Mouse (Mus musculus) cerebellum, adult (tissue): ENCODE measurements around the gene Shroom1.

ENCODE experiments used
- ATAC-seq: cut with Nextera tagmentation; 2 replicates; pipeline ENCODE4 v1.9.2; 2017; ENCODE audit warnings: mild to moderate bottlenecking, moderate library complexity, mixed read lengths; ENCODE audit not compliant: insufficient number of reproducible peaks, low FRiP score, low TSS enrichment

The Shroom1 gene

DNA sequence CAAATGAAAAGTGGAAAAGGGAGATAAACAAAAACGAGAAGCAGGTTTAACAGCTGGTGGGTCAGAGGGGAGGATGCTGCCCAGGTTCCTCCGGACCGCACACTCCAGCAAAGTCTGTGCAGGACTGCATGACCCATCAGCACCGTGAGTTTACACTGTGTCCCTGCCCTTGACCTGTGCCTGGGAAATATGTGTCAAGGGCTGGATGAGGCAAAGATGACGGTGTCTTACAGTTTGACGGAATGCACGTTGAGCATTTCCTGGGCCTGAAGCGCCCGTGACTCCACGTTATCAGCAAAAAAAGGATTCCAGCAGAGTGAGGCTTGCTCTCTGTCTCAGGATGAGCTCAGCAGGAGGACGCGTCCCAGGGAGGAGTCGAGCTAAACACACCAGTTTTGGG lies 11.4 kb upstream of the Shroom1 start:
- ATAC-seq = no peak

GRCm38 (mm10) chr11:53446183-53446582 lies 10.8 kb upstream of the Shroom1 start:
- ATAC-seq = no peak

DNA sequence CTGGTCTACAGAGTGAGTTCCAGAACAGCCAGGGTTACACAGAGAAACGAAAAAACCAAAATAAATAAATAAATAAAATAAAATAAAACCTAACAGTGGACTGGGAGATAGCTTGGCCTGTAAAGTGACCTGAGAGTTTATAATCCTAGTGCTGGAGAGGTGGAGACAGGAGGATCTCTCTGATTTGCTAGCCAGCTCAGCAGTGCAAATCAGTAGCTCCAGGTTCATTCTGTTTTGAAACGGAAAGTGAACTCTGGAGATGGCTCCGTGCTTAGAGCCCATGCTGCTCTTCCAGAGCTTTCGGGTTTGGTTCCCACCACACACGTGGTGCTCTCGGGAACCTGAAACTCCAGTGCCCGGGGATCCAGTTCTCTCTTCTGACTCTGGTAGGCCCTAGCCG lies 9.0 kb upstream of the Shroom1 start:
- no peak for ATAC-seq

- no peak for ATAC-seq
Measured at GRCm38 (mm10) chr11:53448529-53448928, 8.5 kb upstream of the Shroom1 start.

DNA sequence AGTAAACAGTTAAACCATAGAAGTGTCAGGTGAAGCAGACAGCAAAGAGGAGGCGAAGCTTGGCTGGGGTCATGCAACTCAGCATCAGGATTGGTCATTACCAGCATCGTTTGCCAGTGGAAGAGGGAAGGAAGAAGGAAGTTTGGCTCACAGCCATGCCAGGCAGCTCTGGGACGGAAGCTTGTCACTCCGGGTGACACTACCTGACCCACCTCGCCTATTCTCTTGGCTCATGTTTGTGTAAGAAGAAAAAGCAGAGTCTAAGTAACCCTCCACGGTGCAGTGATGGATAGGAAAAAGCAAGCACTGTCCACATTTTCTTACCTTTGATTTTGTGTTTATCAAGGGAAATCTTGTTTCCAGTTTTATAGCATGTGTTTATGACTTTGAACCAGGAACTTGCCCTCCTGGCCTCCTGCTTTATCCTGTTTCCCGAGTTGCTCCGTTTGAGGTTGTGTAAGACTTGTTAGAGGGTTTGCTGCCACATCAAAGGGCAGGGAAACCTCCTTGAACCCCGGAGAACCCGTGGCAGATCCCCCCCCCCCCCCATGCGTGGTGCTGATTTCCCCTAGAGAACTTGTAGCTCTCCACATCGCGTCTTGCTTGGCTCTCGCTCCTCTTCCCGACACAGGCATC lies 6.8 kb upstream of the Shroom1 start:
- no peak for ATAC-seq

GRCm38 (mm10) chr11:53451361-53451760 lies 5.6 kb upstream of the Shroom1 start:
- ATAC-seq = no peak

- no peak for ATAC-seq
Measured at GRCm38 (mm10) chr11:53452396-53452795, 4.6 kb upstream of the Shroom1 start.

GRCm38 (mm10) chr11:53453031-53453430 lies 4.0 kb upstream of the Shroom1 start:
- ATAC-seq = no peak

DNA sequence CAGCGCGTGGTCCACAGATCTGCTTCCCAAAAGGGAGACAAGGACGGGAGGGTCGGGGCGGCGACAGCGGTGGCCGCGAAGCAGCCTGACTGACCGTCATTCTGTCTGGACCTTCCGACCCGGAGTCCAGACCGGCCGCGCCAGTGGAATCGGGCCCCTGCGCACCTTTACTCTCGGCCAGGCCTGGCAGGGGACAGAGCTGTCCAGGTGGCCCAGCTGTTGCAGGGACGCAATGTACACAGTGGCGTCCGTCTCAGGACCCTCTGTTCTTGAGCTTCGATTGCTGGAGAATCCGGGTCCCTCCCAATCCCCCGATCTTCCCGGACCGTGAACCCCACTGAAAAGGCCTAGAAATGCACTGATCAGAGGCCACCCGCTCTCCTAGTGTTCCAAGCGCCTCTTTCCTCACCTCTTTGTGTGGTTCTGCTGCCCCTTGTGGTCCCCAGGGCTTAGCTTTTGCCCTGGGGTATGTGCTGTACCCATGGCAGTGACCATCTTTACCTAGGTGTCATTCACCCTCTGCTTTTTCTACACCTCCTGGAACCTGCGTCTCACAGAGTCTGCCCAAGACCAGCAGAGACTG lies 458 bp downstream of the Shroom1 start:
- no peak for ATAC-seq

- no peak for ATAC-seq
Measured at GRCm38 (mm10) chr11:53458996-53459395, 2.0 kb downstream of the Shroom1 start.

DNA sequence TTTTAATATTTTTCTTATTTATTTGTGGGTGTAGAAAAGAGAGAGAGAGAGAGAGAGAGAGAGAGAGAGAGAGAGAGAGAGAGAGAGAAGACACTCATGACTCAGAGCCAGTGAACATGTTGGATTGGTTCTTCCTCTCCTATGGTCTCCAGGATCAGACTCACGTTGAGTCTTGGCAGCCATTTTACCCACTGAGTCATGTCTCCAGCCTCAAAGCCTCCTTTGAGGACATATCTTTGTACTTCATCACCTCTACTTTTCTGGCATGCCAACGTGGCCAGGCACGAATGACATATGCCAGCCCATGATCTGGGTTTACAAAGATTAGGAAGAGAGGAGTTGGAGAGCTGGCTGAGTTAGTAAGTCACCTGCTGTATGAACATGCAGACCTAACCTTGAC lies 3.2 kb downstream of the Shroom1 start:
- ATAC-seq = no peak

GRCm38 (mm10) chr11:53461727-53462126 lies 4.7 kb downstream of the Shroom1 start:
- no peak for ATAC-seq

- ATAC-seq = no peak
Measured at GRCm38 (mm10) chr11:53463551-53464424, 6.8 kb downstream of the Shroom1 start.

GRCm38 (mm10) chr11:53466231-53466971 lies 9.4 kb downstream of the Shroom1 start:
- ATAC-seq = peak; percentile 61

- no peak for ATAC-seq
Measured at GRCm38 (mm10) chr11:53469294-53469967, 12.4 kb downstream of the Shroom1 start.

GRCm38 (mm10) chr11:53469968-53470695 lies 13.1 kb downstream of the Shroom1 start, which contains the start of gene Gm9837:
Gm9837 (minus strand) TSS chr11:53470479.
- ATAC-seq = peak; percentile 82

DNA sequence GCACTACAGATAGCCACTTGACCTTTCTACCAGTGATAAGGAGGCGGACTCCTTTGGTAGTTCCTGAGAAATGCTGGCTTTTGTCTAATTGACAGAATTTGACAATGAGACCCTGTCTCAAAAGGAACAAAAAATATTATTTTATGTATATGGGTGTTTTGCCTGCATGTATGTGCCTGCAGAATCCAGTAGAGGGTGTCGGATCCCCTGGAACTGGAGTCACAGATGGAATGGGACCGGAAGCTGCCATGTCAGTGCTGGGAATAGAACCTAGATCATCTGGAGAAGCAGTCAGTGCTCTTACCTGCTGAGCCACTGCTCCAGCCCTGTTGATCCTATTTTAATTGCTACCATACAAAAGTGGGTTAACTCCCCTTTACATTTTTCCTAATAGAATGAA lies 15.7 kb downstream of the Shroom1 start:
- no peak for ATAC-seq

- ATAC-seq = no peak
Measured at GRCm38 (mm10) chr11:53475620-53476019, 18.6 kb downstream of the Shroom1 start.

GRCm38 (mm10) chr11:53477833-53478232 lies 20.8 kb downstream of the Shroom1 start:
- no peak for ATAC-seq
